Mouse (Mus musculus) adrenal gland, adult 10 weeks (tissue): ENCODE measurements around the gene Ptgr2. TPM values are rescaled to one million over a fixed set of nuclear protein-coding genes. Genes with fewer than 3 reads are reported as not detected.

Experiments
- polyA plus RNA-seq: library from polyadenylated mRNA; stranded (reverse); fragments of 350-450 nt; fragmentation: Illumina TruSeq; extraction: RNeasy Lipid Tissue Mini Kit (QIAGEN cat#74804); gene quantifications from one replicate; pipeline ENCODE4 v1.2.3, GENCODE M21; 2014; ENCODE audit warnings: low read depth, low replicate concordance

Ptgr2 gene
- 111 TPM for polyA plus RNA-seq

DNA sequence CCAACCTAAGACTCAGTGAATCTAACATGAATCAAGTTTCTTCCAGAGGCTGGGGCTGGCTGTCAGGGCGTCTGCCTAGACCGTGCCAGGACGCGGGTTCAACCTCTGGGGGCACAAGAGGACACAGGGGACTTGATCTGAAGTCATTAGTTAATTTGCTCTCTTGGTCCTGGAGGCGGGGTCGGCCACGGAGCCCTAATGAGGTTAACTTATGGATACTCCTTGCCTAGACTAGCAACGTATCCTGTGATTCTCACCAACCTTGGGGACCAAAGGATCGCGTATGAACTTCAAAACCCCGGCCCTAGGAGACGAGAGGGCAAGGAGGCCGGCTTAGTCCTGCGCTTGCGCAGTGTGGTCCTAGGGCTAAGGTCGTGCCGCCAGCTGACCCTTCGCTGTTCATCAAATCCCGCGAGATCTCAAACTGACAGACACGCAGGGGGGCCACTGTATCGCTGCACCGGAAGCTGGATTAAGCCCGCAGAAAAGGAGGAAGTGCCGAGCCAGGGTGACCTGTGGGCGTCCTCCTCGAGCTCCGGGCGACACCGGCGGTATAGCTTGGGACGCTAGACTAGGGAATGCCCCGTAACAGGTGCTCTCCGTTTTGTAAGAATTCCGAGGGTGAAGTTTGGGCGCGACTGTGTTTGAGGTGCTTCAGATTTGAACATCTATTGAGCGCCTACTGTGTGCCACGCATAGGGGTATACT lies at the start of gene Ptgr2:
Ptgr2 (plus strand) TSS at position 348 of the 708 bp plus-strand sequence.

DNA sequence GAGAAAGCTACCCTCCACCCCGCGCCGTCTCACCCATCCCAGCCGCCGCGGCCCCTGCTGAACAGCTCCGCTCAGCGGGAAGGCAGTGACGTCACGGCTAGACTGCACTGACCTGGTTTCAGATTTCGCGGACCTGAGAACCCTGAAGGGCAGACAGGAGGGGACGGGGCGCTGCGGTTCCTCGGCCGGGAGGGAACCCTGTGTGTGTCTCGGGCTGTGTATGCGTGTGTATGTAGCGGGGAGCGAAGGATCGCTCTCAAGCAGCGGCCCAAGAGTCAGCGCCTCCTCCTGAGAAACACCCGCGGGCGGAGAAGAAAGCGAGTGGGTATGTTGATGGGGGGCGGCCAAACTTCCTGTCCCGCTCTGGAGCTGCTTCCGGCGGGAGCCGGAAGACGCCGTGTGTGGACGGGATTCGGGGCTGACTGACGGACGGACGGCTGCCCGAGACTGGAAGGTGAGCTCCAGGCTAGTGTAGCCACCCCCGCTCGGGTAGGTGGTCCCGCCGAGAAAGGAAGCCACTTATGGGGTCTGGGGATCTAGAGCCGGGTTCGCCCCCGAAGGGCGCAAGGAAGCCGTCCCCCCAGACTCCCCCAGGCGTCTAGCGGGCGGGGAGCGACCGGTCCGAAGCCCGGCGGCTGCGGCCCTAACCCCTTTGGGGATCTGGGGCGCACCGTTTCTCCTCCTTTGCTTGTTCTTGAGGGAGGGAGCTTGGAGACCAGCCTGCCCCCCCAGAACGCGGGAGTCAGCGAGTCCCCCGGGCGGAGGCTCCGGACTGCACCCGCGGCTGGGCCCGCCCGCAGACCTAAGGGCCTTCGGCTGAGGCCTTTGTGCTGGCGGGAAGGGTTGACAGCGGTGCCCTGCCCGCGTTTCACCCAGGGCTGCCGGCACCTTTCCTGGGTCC lies 31.9 kb downstream of the Ptgr2 start, which contains the start of gene Zfp410:
Zfp410 (plus strand) TSS at position 132 of the 901 bp plus-strand sequence.

DNA sequence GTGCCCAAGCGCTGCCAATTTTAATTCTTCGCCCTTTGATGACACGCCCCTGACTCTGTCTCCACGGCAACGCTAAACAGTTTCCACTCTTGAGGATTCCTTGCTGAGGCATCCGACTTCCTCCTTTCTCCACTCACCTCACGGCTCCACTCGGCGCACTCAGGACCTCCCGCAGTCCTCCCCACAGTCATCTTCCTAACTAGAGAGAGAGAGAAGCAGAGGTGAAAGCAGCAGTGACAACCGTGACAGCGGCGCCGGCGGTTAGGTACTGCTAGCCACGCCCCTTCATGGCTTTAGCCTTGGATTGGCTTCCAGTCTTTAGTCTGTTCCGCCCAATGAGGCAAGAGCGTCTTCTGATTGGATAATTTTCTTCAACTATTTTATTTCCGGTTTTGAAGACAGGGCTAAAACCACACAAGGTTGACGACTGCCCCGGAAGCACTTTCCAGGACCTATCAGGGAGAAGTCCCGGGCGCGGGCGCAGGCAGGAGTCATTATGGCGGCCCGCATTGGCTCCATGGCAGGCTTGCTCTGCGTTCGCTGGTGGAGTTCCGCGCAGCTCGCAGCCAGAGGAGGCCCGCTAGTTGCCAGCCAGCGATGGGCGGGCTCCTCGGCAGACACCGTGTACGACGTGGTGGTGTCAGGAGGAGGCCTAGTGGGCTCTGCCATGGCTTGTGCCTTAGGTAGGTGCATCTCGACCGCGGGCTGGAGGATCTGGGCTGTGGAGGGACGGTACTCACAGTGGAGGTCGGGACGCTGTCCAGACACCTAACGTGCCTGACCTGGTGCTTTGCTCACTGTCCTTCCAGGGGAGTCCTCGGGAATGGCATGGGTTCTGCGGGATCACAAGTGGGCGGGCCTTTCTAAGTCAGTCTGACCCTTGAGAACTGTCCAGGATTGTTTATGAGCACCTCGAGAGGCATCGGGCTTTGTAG lies 76.8 kb downstream of the Ptgr2 start, which contains the start of the genes Coq6 and Fam161b:
Coq6 (plus strand) TSS at position 103 of the 935 bp plus-strand sequence.
Fam161b (minus strand) TSS at position 279 of the 935 bp plus-strand sequence.

Other genes with a start within 250 kb of the Ptgr2 start
- gene Acot4, start 246.9 kb upstream of the Ptgr2 start, polyA plus RNA-seq = 2.8 TPM
- not detected for gene Gm49366, start 246.3 kb upstream of the Ptgr2 start, polyA plus RNA-seq
- 0.58 TPM for gene Acot3, start 233.1 kb upstream of the Ptgr2 start, polyA plus RNA-seq
- gene Acot5, start 215.9 kb upstream of the Ptgr2 start, polyA plus RNA-seq = not detected
- gene Acot6, start 184.6 kb upstream of the Ptgr2 start, polyA plus RNA-seq = 16.6 TPM
- gene Dnal1, start 170.9 kb upstream of the Ptgr2 start, polyA plus RNA-seq = 34.3 TPM
- gene Pnma1, start 136.7 kb upstream of the Ptgr2 start, polyA plus RNA-seq = not detected
- gene Elmsan1, start 66.4 kb upstream of the Ptgr2 start, polyA plus RNA-seq = 10.8 TPM
- 33.8 TPM for gene Zfp410, start 31.6 kb downstream of the Ptgr2 start, polyA plus RNA-seq
- gene Coq6, start 76.4 kb downstream of the Ptgr2 start, polyA plus RNA-seq = 3.1 TPM
- 3.4 TPM for gene Fam161b, start 76.6 kb downstream of the Ptgr2 start, polyA plus RNA-seq
- gene Entpd5, start 123.8 kb downstream of the Ptgr2 start, polyA plus RNA-seq = 209 TPM
- gene Bbof1, start 123.8 kb downstream of the Ptgr2 start, polyA plus RNA-seq = 8.4 TPM
- 12.8 TPM for gene Rnf113a2, start 132.0 kb downstream of the Ptgr2 start, polyA plus RNA-seq
- 494 TPM for gene Aldh6a1, start 165.8 kb downstream of the Ptgr2 start, polyA plus RNA-seq
- gene Lin52, start 166.2 kb downstream of the Ptgr2 start, polyA plus RNA-seq = 45.4 TPM